Mouse (Mus musculus) adrenal gland (tissue): ENCODE results near the gene Cpe.

Source experiments
- intact Hi-C: fragments of 180-260 bp; cut with DNase I; formaldehyde crosslinking; loops from one replicate; pipeline ENCODE4 v1.15.1; 2025
- long read RNA-seq, 2 experiments: library from polyadenylated mRNA; unstranded; transcript quantifications; one replicate each; pipeline ENCODE4 v2.0.0; 2020; ENCODE audit warnings: borderline replicate concordance in 1 of 2; ENCODE audit not compliant: insufficient replicate concordance in 1 of 2

The Cpe gene
- long read RNA-seq, experiment 1, transcript Cpe-201 (9 exons, 2,117 nt) = major isoform, 704 of 776 reads
- long read RNA-seq, experiment 1, partial matches to known transcripts = 52 of 776 reads
- long read RNA-seq, experiment 1, other reads (novel, unspliced or antisense) = 20 of 776 reads
- long read RNA-seq, experiment 2, transcript Cpe-201 (9 exons, 2,117 nt) = major isoform, 1,109 of 1,205 reads
- long read RNA-seq, experiment 2, partial matches to known transcripts = 57 of 1,205 reads
- long read RNA-seq, experiment 2, other reads (novel, unspliced or antisense) = 39 of 1,205 reads

DNA sequence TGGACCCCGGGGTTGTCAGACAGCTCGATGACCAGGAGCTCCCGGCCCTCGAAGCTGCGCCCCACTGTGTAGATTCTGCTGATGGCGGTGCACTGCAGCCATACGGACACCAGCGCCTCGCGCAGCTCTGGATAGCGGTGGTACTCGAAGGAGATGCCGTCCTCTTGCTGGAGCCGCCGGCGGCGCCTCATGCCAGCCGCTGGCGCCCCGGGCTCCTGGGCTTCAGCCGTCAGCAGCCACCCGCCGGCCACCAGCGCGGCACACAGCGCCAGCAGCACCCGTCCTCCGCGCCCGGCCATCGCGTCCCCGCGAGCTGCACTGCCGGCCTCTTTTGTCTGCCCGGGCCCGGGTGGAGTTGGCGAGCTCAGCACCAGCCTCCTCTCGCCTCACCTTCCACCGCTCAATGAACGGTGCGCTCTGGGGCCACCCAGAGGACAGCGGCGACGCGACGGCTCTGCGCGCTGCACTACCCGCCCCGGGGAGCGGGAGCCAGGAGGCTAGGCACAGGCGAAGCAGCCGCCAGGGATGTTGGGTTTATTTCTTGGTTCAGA lies at the start of gene Cpe:
Gene Cpe, minus strand, starts transcription at position 404 of the 551 bp plus-strand sequence.
- intact Hi-C loops = loop anchor here (2.0 kb wide), 1 partner anchor 74 kb away; no protein-coding TSS in a partner anchor

DNA sequence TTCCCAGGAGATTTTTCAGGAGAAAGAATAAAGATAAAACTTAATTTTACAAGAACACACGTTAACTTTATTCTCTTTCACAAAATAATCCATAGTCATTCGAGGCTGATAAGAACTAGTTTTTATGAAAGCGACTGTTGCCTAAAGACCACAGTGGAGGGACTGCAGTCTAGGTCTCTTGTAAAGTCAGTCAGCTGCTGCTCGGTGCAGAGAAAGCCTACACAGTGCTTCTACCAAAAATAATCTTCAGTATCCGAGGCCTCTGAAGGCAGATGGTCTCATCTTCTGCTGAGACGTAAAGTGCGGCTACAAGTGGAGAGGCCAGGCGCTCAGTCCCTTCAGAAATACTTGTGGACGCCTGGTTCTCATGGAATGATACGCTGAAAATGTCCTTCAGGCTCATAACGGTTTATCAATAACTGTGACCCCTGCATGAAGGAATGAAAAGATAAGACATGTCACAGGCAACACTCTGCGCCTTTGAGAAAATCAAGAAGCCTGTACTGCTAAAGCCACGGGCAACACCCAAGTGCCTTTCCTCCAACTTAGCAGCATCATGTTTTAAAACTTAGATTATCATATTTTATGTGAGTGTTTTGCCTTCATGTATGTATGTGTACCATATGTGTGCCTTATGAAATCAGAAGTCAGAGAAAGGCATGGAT lies 47.8 kb upstream of the Cpe start:
- intact Hi-C loops = no loop called here

DNA sequence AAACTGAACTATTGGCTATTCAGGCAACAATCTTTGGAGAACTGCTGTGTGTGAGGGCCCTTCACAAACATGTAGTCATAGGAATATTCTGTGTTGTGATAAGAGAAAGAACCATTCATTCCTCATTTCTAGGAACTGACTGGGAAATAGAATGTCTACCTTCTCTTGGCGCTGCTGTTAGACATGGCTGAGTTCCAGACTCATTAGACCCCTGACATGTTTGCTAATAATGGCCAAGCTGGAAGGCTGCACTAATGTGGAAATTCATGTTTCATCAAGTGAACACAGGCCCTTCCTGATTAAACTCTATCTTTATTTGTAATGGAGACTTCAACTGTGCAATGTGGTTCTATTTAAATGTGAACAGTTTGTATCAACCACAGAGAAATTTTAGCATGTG lies 46.1 kb upstream of the Cpe start:
- intact Hi-C loops = no loop called here

DNA sequence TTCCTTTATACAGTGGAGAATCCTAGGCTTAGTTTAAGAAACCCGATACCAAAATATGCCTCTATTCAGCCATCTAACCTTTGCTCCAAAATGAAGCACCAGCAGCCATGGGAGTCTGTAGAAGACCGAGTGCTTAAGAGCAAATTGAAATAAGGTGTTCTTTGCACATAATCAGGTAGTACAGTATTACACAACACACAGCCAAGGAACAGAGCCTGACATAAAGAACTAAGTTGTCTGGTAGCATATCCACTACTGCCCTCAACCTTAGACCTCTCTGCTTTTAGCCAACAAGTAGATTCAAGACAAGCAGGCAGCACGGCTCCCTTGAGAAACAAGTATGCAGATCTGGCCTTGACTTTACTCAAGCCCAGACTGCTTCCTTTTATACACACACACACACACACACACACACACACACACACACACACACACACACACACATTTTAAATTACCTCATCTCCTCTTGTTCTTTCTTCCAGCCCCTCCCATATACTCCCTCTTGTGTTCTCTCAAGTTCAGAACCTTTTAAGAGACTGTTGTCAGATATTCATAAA lies 44.0 kb upstream of the Cpe start:
- intact Hi-C loops = no loop called here

DNA sequence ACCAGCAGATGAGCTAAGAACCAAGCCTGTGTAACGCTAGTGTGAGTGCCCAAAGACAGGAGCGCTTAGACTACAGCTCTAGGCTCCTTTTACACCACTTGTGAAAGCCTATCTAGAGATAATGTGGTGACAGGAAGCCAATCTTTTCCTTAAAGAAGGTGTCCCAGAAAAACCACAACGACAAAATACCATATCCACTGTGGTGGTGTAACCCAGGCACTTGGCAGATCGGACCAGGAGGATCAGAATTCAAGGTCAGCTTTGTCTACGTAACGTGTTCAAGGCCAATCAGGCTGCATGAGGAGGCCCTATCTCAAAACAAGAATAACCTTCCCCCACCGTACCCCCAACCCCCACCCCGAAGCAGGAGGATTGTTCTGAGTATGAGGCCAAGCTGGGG lies 42.3 kb upstream of the Cpe start:
- intact Hi-C loops = no loop called here

DNA sequence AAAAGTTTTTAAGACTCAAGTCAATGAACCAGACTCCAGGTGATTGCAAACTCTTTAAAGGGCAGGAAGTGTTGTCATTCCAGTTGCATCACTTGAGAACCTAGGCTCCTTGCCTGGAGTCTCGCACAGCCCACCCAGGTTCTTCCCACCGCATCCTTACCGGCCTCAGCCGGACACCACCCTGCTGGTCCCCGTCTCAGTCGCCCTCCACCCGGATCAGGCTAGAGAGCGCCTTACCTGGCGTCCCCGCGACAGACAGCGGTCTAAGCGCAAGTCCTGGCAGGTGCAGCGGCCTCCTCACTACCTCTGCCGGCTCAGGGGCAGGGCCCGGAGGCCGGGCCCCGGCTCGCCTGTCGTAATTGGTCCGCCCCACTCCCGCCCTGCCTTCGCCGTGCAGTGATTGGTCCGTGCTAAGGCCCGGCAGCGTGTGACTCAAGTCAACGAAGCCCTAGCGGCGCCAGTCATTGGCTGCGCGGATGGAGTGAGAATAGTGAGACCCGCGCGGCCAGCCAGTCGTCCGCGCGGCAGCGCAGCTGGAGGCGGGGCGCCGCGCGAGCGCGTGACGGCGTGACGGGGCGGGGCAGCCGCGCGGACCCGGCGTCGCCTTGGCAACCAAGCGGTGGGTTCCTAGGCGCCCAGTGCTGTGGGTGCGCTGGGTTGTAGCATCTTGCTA lies 40.6 kb upstream of the Cpe start, which contains the start of gene Msmo1:
Gene Msmo1, minus strand, starts transcription at position 522 of the 673 bp plus-strand sequence.
- intact Hi-C loops = no loop called here

DNA sequence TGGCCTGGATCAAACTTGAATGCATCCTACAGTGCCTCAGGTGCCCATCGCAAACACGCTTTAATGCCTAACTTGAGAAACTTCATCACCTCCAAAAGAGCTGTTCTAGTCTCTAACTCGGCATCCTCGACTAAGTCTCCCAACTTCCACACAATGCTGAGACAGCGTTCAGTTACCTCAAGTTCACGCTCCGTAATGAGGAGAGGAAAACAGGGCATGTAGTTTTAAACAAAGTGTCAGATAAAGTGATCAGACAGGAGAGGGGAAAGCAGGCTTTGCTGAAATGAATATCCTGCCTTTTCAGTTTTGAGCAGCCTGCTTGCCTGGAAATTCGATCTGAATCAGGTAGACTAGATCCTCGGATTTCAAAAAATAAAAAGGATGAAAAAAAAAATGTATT lies 39.7 kb upstream of the Cpe start:
- intact Hi-C loops = no loop called here

DNA sequence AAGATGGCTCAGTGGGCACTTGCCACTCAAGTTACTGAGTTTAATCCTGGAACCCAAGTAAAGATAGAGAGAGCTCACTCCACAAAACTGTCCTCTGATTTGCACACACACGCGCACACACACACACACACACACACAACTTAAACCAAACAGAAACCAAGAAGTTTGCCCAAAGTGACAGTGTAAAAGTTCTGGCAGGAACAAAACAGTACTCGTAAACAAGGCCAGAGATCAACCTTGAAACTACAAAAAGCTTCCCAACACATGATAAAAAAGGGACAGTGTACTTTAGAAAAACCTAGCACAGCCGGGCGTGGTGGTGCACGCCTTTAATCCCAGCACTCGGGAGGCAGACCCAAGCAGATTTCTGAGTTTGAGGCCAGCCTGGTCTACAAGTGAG lies 35.3 kb upstream of the Cpe start:
- intact Hi-C loops = no loop called here

DNA sequence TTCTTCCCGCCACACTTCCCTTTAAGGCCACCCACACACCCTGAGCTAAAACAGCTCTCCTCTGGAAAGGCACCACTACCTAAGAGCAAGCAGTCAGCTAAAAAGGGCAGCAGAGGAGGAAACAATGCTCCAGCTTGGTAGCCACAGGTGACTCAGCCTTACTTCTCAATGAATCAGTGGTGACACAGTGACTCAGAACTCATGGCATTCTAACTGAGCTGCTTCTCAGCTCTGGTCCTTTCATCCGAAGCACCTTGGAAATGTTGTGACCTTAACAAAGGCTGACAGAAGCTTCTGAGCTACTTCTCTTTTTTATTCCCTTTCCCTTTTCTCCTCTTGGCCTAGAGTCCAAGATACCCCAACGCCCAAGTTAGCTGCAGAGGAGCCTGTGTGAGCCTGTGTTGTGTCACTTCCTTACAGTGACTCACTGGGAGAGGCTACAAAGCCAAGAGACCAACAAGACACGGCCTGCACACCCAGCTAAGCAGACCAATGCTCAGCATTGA lies 33.4 kb upstream of the Cpe start:
- intact Hi-C loops = no loop called here

DNA sequence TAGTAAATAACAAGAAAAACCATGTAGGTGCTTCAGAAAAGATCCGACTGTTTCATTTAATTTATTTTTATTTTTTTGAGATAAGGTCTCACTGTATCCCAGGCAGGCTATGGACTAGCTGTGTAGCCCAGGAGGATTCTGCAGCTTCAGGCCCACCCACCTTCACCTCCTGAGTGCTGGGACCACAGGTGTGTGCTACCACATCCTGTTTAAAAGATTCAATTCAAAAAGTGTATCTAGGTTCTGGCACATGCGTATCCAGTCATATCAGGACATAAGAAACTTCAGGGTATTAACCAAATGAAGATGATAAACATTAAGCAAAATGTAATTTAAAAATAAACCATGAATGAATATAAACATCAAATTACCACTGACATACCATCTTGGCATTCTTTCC lies 30.4 kb upstream of the Cpe start:
- intact Hi-C loops = no loop called here

DNA sequence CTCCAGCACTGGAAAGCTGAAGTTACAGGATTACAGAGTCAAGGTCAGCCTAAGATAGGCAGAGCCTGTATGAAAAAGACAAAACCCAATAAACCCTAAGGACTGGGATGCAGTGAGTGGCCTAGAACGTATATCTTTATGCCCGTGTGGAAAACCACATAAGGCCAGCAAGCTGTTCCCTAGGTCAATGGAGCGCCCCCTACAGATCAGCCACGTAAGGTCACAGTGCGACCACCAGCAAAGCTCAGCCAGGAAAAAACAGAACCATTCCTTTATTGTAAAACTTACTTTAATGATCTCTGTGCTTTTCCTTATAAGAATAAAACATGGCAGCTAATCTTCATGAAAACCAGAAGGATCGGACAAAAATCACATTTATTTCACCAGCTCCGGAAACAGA lies 25.0 kb upstream of the Cpe start:
- intact Hi-C loops = no loop called here

DNA sequence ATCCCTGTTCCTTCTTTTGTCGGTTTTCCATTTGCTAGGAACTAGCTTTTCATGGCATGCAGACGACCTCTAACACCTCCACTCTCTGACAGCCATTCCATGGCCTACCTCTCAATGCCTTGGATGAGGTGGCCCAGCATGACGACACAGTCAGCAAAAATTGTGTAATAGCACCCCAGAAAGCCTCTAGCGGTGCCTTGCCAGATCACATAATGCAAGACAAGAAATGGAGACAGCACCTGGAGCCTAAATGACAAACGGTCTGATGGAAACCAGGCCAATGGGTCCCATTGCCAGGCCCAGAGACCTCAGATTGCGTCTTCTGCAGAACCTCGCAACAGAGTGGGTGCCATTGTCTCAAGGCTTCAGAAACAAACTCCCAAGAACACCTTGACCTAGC lies 19.6 kb upstream of the Cpe start:
- intact Hi-C loops = no loop called here

DNA sequence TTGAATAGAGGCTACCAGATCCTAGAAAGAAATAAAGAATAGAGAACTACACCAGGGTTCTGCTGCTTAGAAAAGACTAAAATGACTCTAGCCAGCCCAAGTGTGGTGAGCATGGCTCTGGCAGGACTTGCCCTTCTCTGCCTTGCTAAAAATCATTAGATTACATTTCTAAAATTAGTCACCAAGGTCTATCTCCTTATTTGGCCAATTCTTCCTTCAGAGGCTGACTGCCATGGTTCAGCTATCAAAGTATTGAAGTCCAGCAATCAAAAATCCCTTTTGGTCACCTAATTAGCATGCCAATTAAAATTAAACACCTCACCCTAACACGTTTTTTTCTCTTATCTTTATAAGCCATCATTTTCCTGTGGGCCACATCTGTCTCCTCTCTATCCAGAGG lies 18.7 kb upstream of the Cpe start:
- intact Hi-C loops = no loop called here

DNA sequence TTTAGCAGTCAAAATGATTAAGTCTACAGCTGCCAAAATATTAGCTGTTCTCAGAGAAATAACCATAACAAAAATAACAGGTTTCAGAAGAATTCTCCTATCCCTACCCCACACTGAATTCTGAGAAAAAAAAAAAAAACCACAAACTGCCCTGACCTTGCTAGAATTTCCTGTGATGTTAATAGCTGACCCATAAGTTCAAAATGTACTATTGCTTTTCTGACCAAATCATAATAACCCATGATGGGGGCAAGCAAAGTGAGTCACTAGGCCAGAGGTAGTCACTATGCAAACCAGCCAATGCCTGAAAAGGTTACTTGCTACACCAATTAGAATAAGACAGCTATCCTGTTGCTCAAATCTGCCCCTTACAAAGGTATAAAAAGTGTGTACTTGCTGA lies 14.6 kb upstream of the Cpe start:
- intact Hi-C loops = no loop called here

DNA sequence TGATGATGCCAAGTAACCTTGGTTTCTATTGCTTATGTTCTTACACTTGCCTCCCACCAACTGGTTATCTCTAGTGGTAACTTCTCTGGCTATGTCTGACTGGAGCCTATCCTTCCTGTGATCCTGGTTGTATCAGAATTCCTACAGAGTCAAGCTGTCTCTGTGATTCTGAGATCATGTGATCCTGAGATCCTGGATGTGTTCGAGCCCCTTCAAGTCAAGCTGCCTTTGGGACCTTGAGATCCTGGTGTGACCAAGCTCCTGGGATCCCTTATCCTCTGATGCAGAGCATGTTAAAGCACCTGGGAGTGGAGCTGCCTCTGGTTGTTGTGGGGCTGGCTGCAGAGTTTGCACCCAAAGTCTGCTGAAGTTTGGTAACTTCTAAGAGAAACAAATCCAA lies 10.3 kb upstream of the Cpe start:
- intact Hi-C loops = no loop called here

DNA sequence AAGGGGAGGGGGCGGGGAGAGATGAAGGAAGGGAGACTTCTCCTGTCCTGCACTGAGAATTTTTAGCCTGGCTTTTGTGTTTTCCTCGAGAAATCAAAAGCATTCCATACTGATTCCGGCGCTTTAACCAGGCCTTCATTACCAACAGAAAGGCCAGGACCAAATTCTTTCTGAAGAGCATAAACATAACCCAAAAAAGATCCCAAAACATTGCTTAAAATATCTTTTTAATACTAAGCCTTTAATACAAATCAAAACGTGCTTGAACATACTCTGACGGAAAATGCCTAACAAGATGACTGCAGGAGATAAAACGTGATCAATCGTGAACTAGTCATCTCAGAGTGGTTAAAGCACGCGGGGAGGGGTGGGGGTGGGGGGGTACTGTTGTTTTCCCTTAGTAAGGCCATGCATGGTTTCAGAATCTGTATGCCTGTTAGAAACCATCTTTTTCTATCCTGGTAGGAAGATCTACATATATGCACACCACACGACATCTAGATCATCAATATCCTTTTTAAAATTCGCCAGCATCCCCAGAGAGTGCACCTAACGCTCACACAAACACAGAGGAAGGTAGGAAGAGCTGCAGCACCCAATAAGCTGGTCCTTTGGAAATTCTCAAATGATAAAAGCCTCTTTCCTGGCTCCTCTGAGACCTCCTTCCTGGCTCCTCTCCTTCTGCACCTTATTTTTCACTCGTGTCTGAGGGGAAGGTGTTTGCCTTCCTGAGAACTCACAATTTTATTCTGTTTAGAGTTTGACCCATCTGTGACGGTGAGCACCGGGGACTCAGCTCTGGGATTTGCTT lies 1.1 kb downstream of the Cpe start:
- intact Hi-C loops = loop anchor here (2.0 kb wide), 1 partner anchor 73 kb away; no protein-coding TSS in a partner anchor

DNA sequence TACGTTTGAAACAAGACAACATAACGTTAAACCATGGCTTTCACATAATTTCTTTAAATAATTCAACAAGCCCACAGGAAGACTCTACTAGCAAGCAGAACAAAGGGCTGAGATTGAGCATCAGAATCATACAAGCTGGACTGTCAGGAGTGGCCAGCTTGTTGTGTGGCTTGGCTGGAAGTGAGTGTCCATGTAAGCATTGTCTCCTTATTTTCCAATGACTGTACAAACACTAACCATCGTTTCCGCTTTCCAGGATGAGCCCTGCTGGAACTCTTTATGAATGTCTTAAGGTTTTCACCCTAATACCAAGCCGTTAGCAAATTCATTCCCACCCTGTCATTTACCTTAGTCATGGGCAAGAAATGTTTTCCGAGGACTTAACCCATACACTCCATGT lies 2.0 kb downstream of the Cpe start:
- intact Hi-C loops = no loop called here

DNA sequence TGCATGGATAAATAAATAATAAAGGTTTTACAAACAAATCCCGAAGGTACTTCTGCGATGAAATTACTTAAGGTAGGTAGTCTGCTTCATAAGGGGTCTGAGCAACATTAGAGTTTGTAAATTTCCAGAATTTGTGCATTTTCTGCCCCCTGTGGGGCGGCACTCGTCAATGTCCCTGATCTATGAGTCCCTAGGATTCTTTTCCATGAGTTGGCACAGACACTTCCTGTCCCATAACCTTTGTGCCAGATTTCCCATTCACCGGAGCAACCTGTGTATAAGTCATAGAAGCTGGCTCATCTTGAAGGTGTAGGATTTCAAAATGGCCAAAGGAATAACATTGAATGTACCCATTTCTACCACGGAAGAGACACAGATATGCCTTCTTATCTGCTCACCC lies 2.5 kb downstream of the Cpe start:
- intact Hi-C loops = no loop called here

DNA sequence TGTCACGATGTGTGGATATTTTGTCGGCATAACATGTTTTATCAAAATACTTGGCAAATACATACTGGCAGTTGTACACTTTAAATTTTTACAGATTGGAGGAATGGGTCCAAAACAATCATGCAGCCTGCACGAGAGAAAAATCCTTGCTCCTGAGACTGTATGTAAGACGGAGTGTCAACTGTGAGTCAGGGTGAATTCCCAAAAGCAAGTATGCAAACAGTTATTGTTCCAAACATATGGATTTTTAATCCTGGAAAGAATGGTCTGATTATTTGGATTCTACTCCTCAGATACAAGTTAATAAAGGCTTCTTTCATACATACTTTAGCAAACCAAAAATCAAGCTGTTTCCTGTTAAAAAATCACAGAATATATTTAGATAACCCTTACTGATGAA lies 4.1 kb downstream of the Cpe start:
- intact Hi-C loops = loop anchor here (2.0 kb wide), 1 partner anchor 46 kb away; no protein-coding TSS in a partner anchor

DNA sequence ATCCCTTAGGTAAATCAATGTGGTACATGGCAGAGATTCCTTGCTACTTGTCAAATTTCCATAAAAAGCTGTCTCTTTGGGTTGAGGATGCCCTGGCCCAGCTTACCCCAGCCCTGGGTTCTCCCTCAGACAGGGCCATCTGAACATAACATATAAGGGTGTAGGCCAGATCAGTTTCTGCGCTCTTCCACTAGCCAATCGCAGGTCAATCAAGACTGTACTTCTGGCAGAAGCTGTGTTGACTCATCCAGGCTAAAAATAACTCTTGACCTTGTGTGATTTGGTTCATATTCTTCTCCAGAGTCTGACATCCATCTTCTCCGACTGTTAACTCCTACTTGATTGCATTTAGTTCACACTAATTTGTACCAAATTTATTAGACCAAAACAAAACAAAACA lies 4.7 kb downstream of the Cpe start:
- intact Hi-C loops = loop anchor here (2.0 kb wide), 1 partner anchor 45 kb away; no protein-coding TSS in a partner anchor

DNA sequence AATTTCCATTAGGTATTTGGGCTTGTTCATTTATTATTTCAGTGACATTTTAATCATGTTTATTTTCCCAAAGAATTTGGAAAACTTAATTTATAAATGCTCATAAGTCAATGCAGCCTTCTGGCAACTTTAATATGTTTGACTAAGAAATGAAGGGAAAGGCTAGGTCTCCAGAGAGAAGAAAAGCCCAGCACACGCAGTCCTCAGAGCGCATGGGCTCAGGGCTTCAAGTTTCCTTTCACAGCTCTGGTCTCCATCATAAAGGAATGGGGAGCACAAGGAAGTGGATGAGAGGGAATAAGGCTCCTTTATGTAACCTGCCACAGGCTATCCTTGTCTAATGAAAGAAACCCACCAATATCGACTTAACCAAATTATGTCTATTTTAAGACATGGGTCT lies 10.4 kb downstream of the Cpe start:
- intact Hi-C loops = no loop called here
